Mouse (Mus musculus): Measurements from ENCODE around the gene Rnf150. TPM values are rescaled to one million over a fixed set of nuclear protein-coding genes. Genes with fewer than 3 reads are reported as not detected.

Gene Rnf150
- 0.24 TPM for total RNA-seq (2023)

GRCm38 (mm10) chr8:82863041-82863744 is at the start of gene Rnf150:
Rnf150 (plus strand) TSS chr8:82863356.

Other genes starting within 250 kb of the Rnf150 start
- gene Zfp330, start 89.2 kb upstream of the Rnf150 start, total RNA-seq (2023) = 109 TPM